Mouse (Mus musculus) E14TG2a.4 (cell line): Measurements from ENCODE around the gene Abcc2.

Source experiments
- CTCF ChIP-seq: conservative IDR thresholded peaks from 2 replicates; pipeline ENCODE4 v1.5.1; 2014; ENCODE audit warnings: low read length
- NANOG ChIP-seq: IDR thresholded peaks from 2 replicates; pipeline ENCODE4 v1.6.1; 2014; ENCODE audit warnings: borderline replicate concordance, low read length, mixed read lengths

- TF ChIP-seq CTCF (no peak), NANOG (no peak)
Observed at GRCm38 (mm10) chr19:43795511-43795910, 13.5 kb downstream of the Abcc2 start.
